Mouse (Mus musculus): ENCODE measurements around the gene Lgals3. TPM values are rescaled to one million over a fixed set of nuclear protein-coding genes. Genes with fewer than 3 reads are reported as not detected.

Lgals3 gene
- total RNA-seq, 2 experiments from 2014 or later: 0.79 to 1.0 TPM

DNA sequence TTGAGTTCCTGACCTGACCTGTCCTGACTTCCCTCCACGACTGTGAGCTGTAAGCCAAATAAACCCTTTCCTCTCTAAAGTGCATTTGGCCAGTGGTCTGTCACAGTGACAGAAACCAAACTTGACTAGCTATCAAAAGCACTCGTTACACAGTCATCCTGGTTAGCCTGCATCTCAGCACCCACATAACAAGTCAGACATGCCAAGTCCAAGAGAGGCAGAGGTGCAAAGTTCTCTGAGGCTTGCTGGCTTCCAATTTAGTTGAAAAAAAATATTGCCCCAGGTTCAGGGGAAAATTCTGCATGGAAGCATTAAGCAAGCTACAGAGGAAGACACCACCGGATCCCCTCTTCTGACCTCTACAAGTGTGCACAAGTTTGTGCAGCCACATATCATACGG, 14.3 kb upstream of the Lgals3 start:
- no peak for DNase-seq (ENCODE audit: low spot score in 2 of 2)
- no peak overlapping the region for H3K27ac ChIP-seq
- TF ChIP-seq CTCF (conservative IDR thresholded peaks at IDR 0.05): no peak
- H3K4me3 ChIP-seq: no peak overlapping the region

DNA sequence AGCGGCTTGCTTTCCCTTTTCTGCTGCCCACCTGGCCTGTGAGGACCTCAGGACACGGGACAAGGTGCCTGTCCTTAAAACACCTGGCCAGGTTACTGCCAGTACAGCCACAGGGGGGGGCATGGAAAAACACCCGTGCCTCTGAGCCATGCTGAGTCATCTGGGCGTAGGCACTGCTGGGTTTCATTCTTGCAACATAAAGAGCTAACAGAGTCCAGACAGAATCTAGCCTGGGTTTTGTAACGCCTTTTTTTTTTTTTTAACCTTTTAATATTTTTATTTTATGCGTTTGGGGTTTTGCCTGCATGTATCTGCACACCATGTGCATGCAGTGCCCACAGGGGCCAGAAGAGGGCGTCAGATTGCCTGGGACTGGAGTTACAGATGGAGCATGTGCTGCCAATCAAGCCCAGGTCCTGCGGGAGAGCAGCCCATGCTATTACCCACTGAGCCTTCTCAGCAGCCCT, 13.4 kb upstream of the Lgals3 start:
- TF ChIP-seq CTCF (conservative IDR thresholded peaks at IDR 0.05): peak; percentile 51
- Histone ChIP-seq H3K4me3 (no peak overlapping the region), H3K27ac (no peak overlapping the region)
- DNase-seq (ENCODE audit: low spot score in 2 of 2): no peak

DNA sequence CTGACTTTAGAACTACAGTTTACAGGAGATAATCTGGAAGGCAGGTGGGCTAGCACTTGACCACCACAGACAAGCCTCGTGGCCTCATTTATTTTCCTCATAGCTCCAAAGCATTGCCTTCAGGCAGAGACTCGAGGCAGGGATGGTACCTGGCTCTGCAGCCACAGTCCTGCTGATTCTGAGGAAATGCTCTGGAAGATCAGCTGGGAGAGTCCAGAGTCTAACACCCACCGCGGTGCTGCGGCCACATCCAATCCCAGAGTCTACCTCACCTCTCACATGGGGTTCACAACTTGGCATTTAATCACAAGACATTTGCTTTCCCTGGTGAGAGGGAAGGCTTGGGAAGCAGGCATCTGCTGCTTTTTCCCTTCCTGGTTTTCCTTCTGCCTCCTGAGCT, 12.6 kb upstream of the Lgals3 start:
- H3K27ac ChIP-seq: no peak overlapping the region
- no peak for DNase-seq (ENCODE audit: low spot score in 2 of 2)

GRCm38 (mm10) chr14:47356622-47357021, 10.9 kb upstream of the Lgals3 start:
- Histone ChIP-seq H3K4me3 (no peak overlapping the region), H3K27ac (no peak overlapping the region)
- DNase-seq (ENCODE audit: low spot score in 2 of 2): no peak
- no peak for TF ChIP-seq CTCF (conservative IDR thresholded peaks at IDR 0.05)

More for the DNA sequence above, 12.6 kb upstream of the Lgals3 start:
- no peak for TF ChIP-seq CTCF (conservative IDR thresholded peaks at IDR 0.05)
- H3K4me3 ChIP-seq: no peak overlapping the region

DNA sequence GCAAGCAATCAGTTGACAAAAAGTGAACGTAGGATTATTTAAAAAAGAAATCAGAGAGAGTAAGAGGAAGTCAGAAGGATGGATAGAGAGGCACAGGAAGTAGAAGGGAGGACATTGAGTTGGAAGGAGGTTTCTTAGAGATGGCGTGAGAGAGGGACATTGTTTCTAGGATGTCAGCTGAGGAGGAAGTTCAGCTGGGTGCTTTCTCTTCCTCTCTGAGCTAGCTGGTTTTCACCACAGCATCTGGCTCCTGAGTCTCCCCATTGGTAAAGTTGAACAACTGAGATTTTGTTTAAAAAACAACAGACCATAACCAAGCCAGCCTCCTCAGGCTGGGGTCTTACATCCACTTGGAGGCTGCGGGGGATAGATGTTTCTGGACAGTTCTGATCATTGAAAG, 7.9 kb upstream of the Lgals3 start:
- Histone ChIP-seq H3K4me3 (no peak overlapping the region), H3K27ac (no peak overlapping the region)
- DNase-seq (ENCODE audit: low spot score in 2 of 2): no peak
- no peak for TF ChIP-seq CTCF (conservative IDR thresholded peaks at IDR 0.05)

- TF ChIP-seq CTCF (conservative IDR thresholded peaks at IDR 0.05): no peak
- no peak overlapping the region for H3K4me3 ChIP-seq
- no peak overlapping the region for H3K27ac ChIP-seq
- DNase-seq (ENCODE audit: low spot score in 2 of 2): no peak
These were observed 6.1 kb upstream of the Lgals3 start for GRCm38 (mm10) chr14:47361418-47361817.

GRCm38 (mm10) chr14:47361899-47362298, 5.7 kb upstream of the Lgals3 start:
- no peak for TF ChIP-seq CTCF (conservative IDR thresholded peaks at IDR 0.05)
- no peak overlapping the region for H3K27ac ChIP-seq

DNA sequence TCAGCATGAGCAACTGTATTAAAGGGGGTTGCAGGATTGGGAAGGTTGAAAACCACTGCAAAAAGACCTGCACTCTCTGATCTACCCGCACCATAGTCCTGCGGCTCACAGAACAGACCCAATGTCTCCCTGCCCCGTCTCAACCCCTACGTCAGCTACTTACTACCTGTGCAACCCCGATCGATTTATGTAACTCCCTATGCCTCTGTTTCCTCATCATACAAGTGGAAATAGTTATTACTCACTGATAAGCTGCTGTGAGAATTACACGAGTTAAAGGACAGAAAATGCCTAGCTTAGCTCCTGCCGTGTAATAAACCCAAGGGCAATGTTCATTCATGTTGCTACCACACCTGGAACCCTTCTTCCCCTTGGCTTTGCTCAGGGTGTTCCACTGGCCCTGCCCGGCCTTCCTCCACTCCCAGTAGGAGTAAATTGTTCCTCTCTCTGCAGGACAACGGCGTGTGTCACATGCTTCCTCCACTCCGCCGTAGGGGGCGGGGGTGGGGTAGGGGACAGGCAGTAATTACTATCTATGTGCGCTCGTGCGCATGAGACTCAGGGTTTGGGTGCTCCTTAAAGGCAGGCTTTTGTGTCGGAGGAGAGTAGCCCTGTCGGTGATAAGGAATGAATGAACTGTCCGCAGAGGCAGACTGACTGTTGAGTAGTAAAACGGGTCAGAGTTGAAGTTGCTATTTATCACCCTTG, 2.7 kb upstream of the Lgals3 start:
- Histone ChIP-seq H3K27ac (no peak overlapping the region), H3K4me3 (no peak overlapping the region)
- no peak for TF ChIP-seq CTCF (conservative IDR thresholded peaks at IDR 0.05)
- no peak for DNase-seq (ENCODE audit: low spot score in 2 of 2)

More at GRCm38 (mm10) chr14:47361899-47362298, 5.7 kb upstream of the Lgals3 start:
- no peak for DNase-seq (ENCODE audit: low spot score in 2 of 2)
- H3K4me3 ChIP-seq: no peak overlapping the region

DNA sequence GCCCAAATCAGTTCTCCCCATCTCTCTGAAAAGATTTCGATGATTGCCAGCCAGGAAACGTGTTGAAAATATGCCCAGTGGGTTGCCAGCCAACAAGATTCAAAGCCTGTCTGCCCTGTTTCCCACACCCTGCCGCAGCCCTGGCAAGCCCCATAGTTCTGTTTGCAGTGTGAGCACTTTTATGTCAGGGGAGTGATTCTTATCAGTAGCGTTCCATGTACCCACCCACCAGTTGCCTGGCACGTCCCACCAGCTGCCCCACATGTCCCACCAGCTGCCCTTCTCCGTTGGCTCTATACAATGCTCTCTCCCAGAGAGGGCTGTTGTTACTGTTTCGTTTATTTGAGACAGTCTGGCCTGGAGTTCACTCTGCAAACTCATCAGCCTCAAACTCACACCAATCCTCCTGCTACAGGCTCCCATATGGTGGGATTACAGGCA, 650 bp upstream of the Lgals3 start:
- no peak for TF ChIP-seq CTCF (conservative IDR thresholded peaks at IDR 0.05)
- peak; percentile 88 to 89 for DNase-seq (ENCODE audit: low spot score in 2 of 2)
- peak overlapping the region; percentile 30; the same call in 1 of the 2 replicates for H3K4me3 ChIP-seq
- H3K27ac ChIP-seq: peak overlapping the region; percentile 77

DNA sequence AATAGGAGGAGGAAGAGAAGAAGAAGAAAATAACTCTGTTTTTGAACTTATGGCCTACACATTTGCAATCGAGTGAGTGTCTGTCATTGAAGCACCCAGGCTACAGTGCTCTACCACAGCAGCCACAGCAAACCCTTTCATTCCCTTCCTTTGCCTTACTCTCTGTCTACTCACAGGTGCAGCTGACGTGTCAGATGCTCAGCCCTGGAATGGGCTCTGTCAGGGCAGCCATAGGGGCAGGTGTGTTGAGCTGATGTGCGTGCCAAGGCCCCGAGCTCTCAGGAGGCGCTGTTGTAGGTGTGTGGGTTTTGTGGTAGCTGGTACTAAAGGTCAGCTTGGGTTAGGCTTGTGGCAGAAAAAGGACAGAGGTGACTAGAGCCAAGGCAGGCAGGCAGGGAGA, 2.2 kb downstream of the Lgals3 start:
- no peak overlapping the region for H3K27ac ChIP-seq
- TF ChIP-seq CTCF (conservative IDR thresholded peaks at IDR 0.05): no peak
- DNase-seq (ENCODE audit: low spot score in 2 of 2): no peak
- H3K4me3 ChIP-seq: no peak overlapping the region

DNA sequence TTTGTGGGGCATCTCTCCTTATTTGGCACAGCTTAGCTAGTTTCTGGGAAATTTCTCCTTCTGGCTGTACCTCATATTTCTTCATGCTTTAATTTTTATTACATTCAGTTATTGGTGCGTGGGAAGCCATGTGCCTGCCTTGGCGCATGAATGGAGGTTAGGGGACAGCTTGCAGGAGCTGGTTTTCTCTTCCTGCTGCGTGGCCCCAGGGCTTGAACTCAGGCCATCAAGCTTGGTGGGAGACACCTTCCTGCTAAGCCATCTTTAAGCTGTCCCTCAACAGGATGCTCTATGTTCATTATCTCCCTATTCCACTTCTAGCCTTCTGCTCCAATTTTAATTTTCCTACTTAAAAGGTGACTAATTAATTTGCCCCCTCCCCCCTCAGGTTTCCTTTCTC, 3.2 kb downstream of the Lgals3 start:
- H3K4me3 ChIP-seq: no peak overlapping the region
- no peak overlapping the region for H3K27ac ChIP-seq
- no peak for TF ChIP-seq CTCF (conservative IDR thresholded peaks at IDR 0.05)
- no peak for DNase-seq (ENCODE audit: low spot score in 2 of 2)

GRCm38 (mm10) chr14:47371689-47372088, 4.1 kb downstream of the Lgals3 start:
- Histone ChIP-seq H3K27ac (no peak overlapping the region), H3K4me3 (no peak overlapping the region)
- no peak for TF ChIP-seq CTCF (conservative IDR thresholded peaks at IDR 0.05)
- no peak for DNase-seq (ENCODE audit: low spot score in 2 of 2)

DNA sequence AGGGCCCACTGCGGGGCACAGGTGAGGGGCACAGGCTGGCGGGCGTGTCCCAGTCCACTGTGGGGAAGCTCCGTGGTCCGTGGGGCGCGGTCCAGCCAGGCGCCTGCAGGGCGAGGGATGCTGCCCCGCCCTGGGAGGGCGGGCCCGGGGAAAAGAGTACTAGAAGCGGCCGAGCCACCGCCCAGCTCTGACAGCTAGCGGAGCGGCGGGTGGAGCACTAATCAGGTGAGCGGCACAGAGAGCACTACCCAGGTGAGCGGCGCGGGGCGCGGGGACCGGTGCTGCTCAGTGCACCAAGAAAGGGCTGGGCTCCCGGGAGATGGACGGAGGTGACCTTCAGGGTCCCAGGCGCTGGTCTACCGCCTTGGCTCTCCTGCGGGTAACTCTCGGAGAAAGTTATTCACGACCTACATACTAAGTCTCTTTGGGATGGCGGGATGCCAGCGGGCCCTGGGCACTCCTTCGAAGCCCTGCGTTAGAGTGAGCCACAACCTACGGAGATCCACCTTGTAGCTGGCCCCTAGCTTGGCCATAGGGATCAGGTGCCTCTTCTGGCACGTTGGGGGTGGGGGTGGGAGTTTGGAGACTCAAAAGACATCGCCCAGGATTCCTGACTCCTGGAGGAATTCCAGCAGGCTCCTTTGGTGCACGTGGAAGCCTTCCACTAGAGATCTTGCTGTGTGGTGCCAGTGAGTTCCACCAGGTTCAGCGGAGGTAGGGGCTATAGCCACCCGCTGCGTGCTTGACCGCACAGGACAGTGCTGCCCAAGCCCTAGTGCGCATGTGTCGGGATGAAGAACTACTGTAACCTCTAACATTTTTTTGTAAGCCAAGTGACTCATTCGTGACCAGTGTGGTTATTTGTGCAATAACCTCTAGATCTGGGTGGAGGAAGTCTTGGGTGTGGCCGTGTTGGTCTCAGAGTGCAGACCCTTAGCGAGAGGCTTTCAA, 6.5 kb downstream of the Lgals3 start:
- no peak for DNase-seq (ENCODE audit: low spot score in 2 of 2)
- TF ChIP-seq CTCF (conservative IDR thresholded peaks at IDR 0.05): no peak
- Histone ChIP-seq H3K27ac (no peak overlapping the region), H3K4me3 (peak overlapping the region; percentile 46)

Measured in layer of hippocampus, adult 2 months (tissue).